Mouse (Mus musculus): Measurements from ENCODE around the gene Atp2c2. TPM values are rescaled to one million over a fixed set of nuclear protein-coding genes. Genes with fewer than 3 reads are reported as not detected.

Gene Atp2c2
- polyA plus RNA-seq, 1 experiment from 2014 or later, result 0.27 TPM

DNA sequence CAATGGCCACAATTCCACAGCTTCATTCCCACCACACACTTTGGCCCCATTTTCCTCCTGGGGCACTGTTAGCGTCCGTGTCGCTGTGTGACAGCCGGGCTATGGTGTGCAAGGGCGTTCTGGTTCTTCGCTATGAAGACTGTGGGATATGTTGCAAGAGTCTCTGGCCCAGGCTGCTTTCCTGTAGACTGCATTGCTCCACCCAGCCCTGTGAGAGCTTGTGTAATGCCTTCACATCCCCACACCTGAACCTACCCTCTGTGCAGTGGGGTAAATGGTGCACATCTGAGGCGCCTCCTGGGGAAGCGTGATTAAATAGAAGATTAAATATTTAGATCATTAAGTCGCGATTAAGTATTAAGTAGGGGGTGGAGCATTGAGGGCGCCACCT, 9.9 kb downstream of the Atp2c2 start:
- 60% methylated on average over 11 of the region's 11 CpGs for WGBS (ENCODE audit: insufficient replicate concordance)
- no peak overlapping the region for H3K4me2 ChIP-seq (ENCODE audit: low read depth, low read length)

DNA sequence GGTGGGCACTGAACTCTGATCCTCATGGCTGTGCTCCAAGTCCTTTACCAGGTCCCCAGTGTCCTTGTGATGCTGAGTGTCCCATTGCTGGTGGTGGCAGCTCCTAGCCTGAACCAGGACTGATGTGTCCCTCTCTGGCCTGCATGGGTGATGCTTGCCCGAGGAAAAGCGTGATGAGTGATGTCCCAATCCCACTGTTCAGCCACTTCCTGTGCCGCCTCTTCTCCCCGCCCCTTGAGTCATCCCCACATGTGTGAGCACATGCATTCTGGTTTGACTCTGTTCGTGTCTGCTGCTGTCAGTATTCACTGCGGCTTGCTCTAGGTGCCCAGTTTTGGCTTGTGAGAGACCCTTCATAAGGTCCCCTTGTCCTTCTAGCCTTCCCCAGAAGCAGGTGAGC, 12.4 kb downstream of the Atp2c2 start:
- Histone ChIP-seq H3K27me3 (ENCODE audit: control insufficient read depth, insufficient read depth, low read depth, low read length) (no peaks in the 10 kb centered on the region; the same call in 1 of the 2 replicates), H3K27ac (ENCODE audit: low read length) (no peak overlapping the region), H3K4me2 (ENCODE audit: low read depth, low read length) (no peak overlapping the region), H3K9ac (ENCODE audit: low read depth, low read length) (no peak overlapping the region), H3K36me3 (ENCODE audit: control insufficient read depth, insufficient read depth) (no peaks in the 10 kb centered on the region), H3K4me1 (ENCODE audit: control insufficient read depth, low read depth, low read length) (peaks cover 12% of the 10 kb centered on the region), H3K4me3 (ENCODE audit: low read depth, low read length) (no peak overlapping the region), H3K9me3 (replicated peaks; ENCODE audit: control insufficient read depth, low read length) (no peaks in the 10 kb centered on the region)
- WGBS (ENCODE audit: insufficient replicate concordance), result 48% methylated on average over 6 of the region's 6 CpGs
- no peak for ATAC-seq (ENCODE audit: low read depth)

More for the DNA sequence above, 9.9 kb downstream of the Atp2c2 start:
- H3K9me3 ChIP-seq (replicated peaks; ENCODE audit: control insufficient read depth, low read length), result no peaks in the 10 kb centered on the region
- H3K4me3 ChIP-seq (ENCODE audit: low read depth, low read length), result no peak overlapping the region
- H3K27ac ChIP-seq (ENCODE audit: low read length), result no peak overlapping the region
- peaks cover 4% of the 10 kb centered on the region for H3K4me1 ChIP-seq (ENCODE audit: control insufficient read depth, low read depth, low read length)
- no peaks in the 10 kb centered on the region for H3K36me3 ChIP-seq (ENCODE audit: control insufficient read depth, insufficient read depth)
- no peak overlapping the region for H3K9ac ChIP-seq (ENCODE audit: low read depth, low read length)
- H3K27me3 ChIP-seq (ENCODE audit: control insufficient read depth, insufficient read depth, low read depth, low read length), result no peaks in the 10 kb centered on the region; the same call in 1 of the 2 replicates
- ATAC-seq (ENCODE audit: low read depth), result peak; percentile 59

DNA sequence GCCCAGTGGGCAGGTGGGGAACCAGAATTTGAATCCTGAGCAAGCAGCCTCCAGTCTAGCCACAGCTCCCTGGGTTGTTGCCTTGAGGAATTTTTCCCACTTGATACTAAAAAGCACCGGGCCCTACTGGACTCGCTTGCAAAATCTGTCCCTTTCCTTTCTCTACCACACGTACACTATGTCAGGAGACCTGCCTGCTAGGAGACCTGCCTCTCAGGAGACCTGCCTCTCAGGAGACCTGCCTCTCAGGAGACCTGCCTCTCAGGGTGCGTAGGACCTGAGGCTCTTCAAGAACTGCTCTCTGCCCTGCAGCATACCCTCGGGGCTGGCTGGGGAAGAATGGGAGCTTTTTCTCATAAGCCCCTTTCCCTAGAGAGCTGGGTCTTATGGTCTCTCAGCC, 13.6 kb downstream of the Atp2c2 start:
- 76% methylated on average over 5 of the region's 5 CpGs for WGBS (ENCODE audit: insufficient replicate concordance)
- H3K27ac ChIP-seq (ENCODE audit: low read length), result no peak overlapping the region
- H3K4me2 ChIP-seq (ENCODE audit: low read depth, low read length), result no peak overlapping the region
- no peak overlapping the region for H3K9ac ChIP-seq (ENCODE audit: low read depth, low read length)
- H3K4me3 ChIP-seq (ENCODE audit: low read depth, low read length), result no peak overlapping the region
- no peaks in the 10 kb centered on the region for H3K9me3 ChIP-seq (replicated peaks; ENCODE audit: control insufficient read depth, low read length)
- peaks cover 12% of the 10 kb centered on the region for H3K4me1 ChIP-seq (ENCODE audit: control insufficient read depth, low read depth, low read length)
- H3K27me3 ChIP-seq (ENCODE audit: control insufficient read depth, insufficient read depth, low read depth, low read length), result no peaks in the 10 kb centered on the region; the same call in 1 of the 2 replicates
- no peak for ATAC-seq (ENCODE audit: low read depth)
- H3K36me3 ChIP-seq (ENCODE audit: control insufficient read depth, insufficient read depth), result no peaks in the 10 kb centered on the region

DNA sequence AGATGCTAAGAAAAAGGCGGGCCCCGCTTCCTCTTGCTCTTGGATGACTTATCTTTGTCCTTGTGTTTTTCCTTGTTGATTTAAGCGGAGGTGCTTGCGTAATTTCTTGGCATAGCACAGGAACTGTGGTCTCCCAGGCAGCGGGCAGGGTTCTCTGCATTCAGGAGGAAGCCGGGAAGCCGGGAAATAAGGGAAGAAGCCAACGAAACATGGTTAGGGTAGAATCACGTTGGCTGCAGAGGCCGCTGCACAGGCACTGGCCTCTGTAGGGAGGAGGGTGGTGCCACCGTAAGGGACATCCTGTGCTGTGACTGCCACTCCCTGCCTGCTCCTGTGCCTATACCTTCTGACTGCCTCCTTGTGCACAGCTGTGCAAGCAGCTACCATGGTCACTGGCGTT, 15.4 kb downstream of the Atp2c2 start:
- H3K4me3 ChIP-seq (ENCODE audit: low read depth, low read length), result no peak overlapping the region
- ATAC-seq (ENCODE audit: low read depth), result peak; percentile 17; the same call in 1 of the 2 replicates
- no peaks in the 10 kb centered on the region for H3K9me3 ChIP-seq (replicated peaks; ENCODE audit: control insufficient read depth, low read length)
- peaks cover 8% of the 10 kb centered on the region for H3K4me1 ChIP-seq (ENCODE audit: control insufficient read depth, low read depth, low read length)
- no peaks in the 10 kb centered on the region; the same call in 1 of the 2 replicates for H3K27me3 ChIP-seq (ENCODE audit: control insufficient read depth, insufficient read depth, low read depth, low read length)
- H3K36me3 ChIP-seq (ENCODE audit: control insufficient read depth, insufficient read depth), result no peaks in the 10 kb centered on the region
- WGBS (ENCODE audit: insufficient replicate concordance), result 31% methylated on average over 12 of the region's 12 CpGs
- no peak overlapping the region for H3K4me2 ChIP-seq (ENCODE audit: low read depth, low read length)
- H3K9ac ChIP-seq (ENCODE audit: low read depth, low read length), result no peak overlapping the region
- peak overlapping the region; percentile 4; the same call in 1 of the 2 replicates for H3K27ac ChIP-seq (ENCODE audit: low read length)

DNA sequence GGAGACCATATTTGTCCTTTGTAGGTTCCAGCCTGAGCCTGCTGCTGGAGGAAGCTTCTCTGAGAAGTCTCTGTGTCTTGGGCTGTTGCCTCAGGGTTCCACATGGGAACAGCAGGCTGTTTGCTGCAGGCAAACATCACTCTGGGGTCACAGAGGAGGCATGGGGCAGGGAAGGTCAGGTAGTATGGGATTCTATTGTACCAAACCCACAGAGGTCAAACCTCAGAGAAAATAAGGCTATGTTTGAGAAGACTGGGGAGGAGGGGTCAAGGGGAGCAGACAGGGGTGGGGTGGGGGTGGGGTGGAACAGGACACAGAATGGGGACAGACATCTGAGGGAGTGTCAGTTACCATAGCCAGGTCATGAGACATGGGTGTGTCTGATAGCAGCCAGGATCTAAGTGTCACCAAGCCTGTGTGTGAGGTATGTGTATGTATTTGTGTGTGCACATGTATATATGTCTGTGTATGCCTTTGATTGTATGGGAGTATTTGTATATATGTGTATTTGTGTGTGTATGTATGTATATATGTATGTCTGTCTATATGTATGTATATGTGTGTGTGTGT, 17.0 kb downstream of the Atp2c2 start:
- Histone ChIP-seq H3K4me1 (ENCODE audit: control insufficient read depth, low read depth, low read length) (peaks cover 8% of the 10 kb centered on the region), H3K27me3 (ENCODE audit: control insufficient read depth, insufficient read depth, low read depth, low read length) (no peaks in the 10 kb centered on the region; the same call in 1 of the 2 replicates), H3K9ac (ENCODE audit: low read depth, low read length) (no peak overlapping the region), H3K4me3 (ENCODE audit: low read depth, low read length) (no peak overlapping the region), H3K4me2 (ENCODE audit: low read depth, low read length) (no peak overlapping the region), H3K27ac (ENCODE audit: low read length) (no peak overlapping the region), H3K36me3 (ENCODE audit: control insufficient read depth, insufficient read depth) (no peaks in the 10 kb centered on the region), H3K9me3 (replicated peaks; ENCODE audit: control insufficient read depth, low read length) (no peaks in the 10 kb centered on the region)
- ATAC-seq (ENCODE audit: low read depth), result peak; percentile 25; the same call in 1 of the 2 replicates

DNA sequence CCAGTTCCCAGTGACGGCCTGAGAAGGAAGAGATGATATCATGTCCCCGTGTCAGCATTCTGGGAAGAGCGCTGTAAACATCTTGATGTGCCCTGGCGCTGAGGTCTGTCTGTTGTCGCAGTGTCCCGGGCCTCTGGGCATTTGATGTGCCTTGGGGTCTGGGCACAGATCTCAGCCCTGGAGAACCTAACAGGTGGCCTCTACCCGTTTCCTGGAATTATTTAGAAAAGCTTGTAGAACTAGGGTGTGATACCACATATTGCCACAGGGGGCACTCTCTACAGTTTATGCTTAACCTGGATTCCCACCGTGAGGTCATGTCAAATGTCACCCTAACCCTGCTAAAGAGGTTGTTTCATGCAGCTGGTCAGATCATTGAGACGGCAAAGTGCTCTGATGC, 18.0 kb downstream of the Atp2c2 start:
- no peak overlapping the region for H3K4me2 ChIP-seq (ENCODE audit: low read depth, low read length)
- no peak for ATAC-seq (ENCODE audit: low read depth)
- 50% methylated on average over 9 of the region's 9 CpGs for WGBS (ENCODE audit: insufficient replicate concordance)

DNA sequence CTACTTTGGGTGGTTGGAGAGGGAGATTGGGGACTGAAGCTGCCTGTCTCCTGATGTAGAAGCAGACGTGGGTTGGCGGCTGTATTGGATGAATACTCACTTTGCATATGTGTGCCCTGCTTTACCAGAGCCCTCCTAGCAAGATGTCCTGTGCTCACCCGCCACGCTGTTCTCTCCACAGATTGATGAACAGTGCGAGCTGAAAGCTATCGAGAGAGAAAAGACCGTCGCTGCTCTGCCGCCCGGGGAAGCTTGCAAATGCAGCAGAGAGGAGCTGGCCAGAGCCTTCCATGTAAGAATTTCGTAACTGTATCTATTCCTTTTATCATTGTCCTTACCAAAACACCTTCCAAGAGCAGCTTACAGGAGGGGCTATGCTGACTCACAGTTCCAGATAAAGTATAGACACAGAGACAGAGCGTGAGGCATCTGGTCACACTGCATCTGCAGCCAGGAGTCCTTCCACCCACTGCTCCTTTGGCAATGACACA, 19.2 kb downstream of the Atp2c2 start:
- Histone ChIP-seq H3K27me3 (ENCODE audit: control insufficient read depth, insufficient read depth, low read depth, low read length) (no peaks in the 10 kb centered on the region; the same call in 1 of the 2 replicates), H3K4me1 (ENCODE audit: control insufficient read depth, low read depth, low read length) (peaks cover 8% of the 10 kb centered on the region), H3K27ac (ENCODE audit: low read length) (no peak overlapping the region), H3K36me3 (ENCODE audit: control insufficient read depth, insufficient read depth) (no peaks in the 10 kb centered on the region), H3K4me3 (ENCODE audit: low read depth, low read length) (no peak overlapping the region), H3K9ac (ENCODE audit: low read depth, low read length) (no peak overlapping the region), H3K9me3 (replicated peaks; ENCODE audit: control insufficient read depth, low read length) (no peaks in the 10 kb centered on the region), H3K4me2 (ENCODE audit: low read depth, low read length) (no peak overlapping the region)
- 53% methylated on average over 12 of the region's 12 CpGs for WGBS (ENCODE audit: insufficient replicate concordance)
- no peak for ATAC-seq (ENCODE audit: low read depth)

More for the DNA sequence above, 18.0 kb downstream of the Atp2c2 start:
- Histone ChIP-seq H3K27me3 (ENCODE audit: control insufficient read depth, insufficient read depth, low read depth, low read length) (no peaks in the 10 kb centered on the region; the same call in 1 of the 2 replicates), H3K9ac (ENCODE audit: low read depth, low read length) (no peak overlapping the region), H3K27ac (ENCODE audit: low read length) (no peak overlapping the region), H3K4me1 (ENCODE audit: control insufficient read depth, low read depth, low read length) (peaks cover 8% of the 10 kb centered on the region), H3K4me3 (ENCODE audit: low read depth, low read length) (no peak overlapping the region), H3K36me3 (ENCODE audit: control insufficient read depth, insufficient read depth) (no peaks in the 10 kb centered on the region), H3K9me3 (replicated peaks; ENCODE audit: control insufficient read depth, low read length) (no peaks in the 10 kb centered on the region)

DNA sequence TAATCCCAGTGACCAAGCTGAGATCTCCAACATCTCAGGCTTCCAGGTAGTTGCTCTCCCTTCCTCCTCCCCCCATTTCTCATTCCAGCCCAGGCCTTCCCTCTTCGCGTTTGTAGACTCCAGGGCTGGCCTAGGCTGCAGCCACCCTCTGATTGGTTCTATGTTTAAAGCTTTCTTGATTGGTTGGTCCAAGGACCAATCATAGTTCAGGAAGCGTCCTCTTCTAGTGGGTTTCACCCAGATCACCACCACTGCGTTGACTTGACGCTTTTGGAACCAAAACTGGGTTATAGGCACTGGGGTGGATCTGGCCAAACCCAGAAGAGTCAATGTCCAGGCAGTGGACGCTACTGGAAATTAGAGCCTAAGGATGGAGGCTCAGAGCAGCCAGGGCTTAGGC, 22.5 kb downstream of the Atp2c2 start:
- no peaks in the 10 kb centered on the region for H3K36me3 ChIP-seq (ENCODE audit: control insufficient read depth, insufficient read depth)
- H3K27me3 ChIP-seq (ENCODE audit: control insufficient read depth, insufficient read depth, low read depth, low read length), result no peaks in the 10 kb centered on the region
- ATAC-seq (ENCODE audit: low read depth), result no peak
- H3K4me3 ChIP-seq (ENCODE audit: low read depth, low read length), result no peak overlapping the region
- H3K4me1 ChIP-seq (ENCODE audit: control insufficient read depth, low read depth, low read length), result peaks cover 7% of the 10 kb centered on the region
- H3K27ac ChIP-seq (ENCODE audit: low read length), result no peak overlapping the region
- no peaks in the 10 kb centered on the region for H3K9me3 ChIP-seq (replicated peaks; ENCODE audit: control insufficient read depth, low read length)
- H3K4me2 ChIP-seq (ENCODE audit: low read depth, low read length), result no peak overlapping the region
- 49% methylated on average over 6 of the region's 6 CpGs for WGBS (ENCODE audit: insufficient replicate concordance)
- H3K9ac ChIP-seq (ENCODE audit: low read depth, low read length), result no peak overlapping the region

DNA sequence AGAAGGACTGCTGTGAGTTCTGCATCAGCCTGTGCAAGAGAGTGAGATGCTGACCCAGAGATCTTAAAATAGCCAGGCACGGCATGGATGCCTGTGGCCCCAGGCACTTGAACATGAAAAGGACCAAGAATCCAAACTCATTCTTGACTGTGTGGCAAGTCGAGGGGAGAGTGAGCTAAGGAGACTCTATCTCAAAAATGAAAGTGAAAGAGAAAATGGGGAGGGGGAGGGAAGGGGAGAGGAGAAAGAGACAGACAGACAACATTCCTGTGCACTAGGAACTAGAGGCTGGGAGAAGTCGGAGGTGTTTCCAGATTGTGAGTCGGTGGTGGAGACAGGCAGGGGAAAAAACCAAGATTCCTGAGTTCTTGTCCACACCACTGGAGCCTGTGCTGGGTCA, 23.9 kb downstream of the Atp2c2 start:
- H3K9ac ChIP-seq (ENCODE audit: low read depth, low read length), result no peak overlapping the region
- no peak for ATAC-seq (ENCODE audit: low read depth)
- no peak overlapping the region for H3K4me2 ChIP-seq (ENCODE audit: low read depth, low read length)
- peaks cover 7% of the 10 kb centered on the region for H3K4me1 ChIP-seq (ENCODE audit: control insufficient read depth, low read depth, low read length)
- H3K9me3 ChIP-seq (replicated peaks; ENCODE audit: control insufficient read depth, low read length), result no peaks in the 10 kb centered on the region
- no peak overlapping the region for H3K4me3 ChIP-seq (ENCODE audit: low read depth, low read length)
- no peaks in the 10 kb centered on the region for H3K27me3 ChIP-seq (ENCODE audit: control insufficient read depth, insufficient read depth, low read depth, low read length)
- H3K36me3 ChIP-seq (ENCODE audit: control insufficient read depth, insufficient read depth), result no peaks in the 10 kb centered on the region
- no peak overlapping the region for H3K27ac ChIP-seq (ENCODE audit: low read length)
- WGBS (ENCODE audit: insufficient replicate concordance), result 50% methylated on average over 4 of the region's 4 CpGs
